ENCODE assay signal across 9 mouse cellular contexts in the genomic region with DNA sequence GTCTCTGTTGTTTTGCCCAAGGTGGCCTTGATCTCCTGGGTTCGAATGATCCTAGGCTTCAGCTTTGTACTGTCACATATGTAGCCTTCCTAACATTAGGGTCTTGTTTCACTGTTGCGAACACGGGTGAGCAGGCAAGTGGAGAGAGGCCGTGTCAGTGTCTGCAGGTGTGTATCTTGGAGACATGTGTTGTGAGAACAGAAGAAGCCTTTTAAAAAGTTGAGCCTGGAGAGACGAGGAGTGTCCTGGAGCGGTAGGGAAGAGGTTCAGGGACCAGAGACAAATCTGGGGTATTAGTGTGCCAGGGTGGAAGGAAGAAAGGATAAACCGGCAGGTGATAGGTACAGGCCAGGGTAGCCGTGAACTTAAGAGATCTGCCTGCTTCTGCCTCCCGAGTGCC. TPM values are rescaled to one million over a fixed set of nuclear protein-coding genes. Genes with fewer than 3 reads are reported as not detected.
DNase-seq lines count a peak whose midpoint lies in the region; ATAC-seq and TF ChIP-seq lines count a peak whose summit lies in the region.
"Had no signal": no experiment of that assay in that cellular context is flagged by ENCODE, and none has a peak within 500 bp of the region (broad histone marks: within the 10 kb centered on the region; RNA-seq: fewer than 3 reads in every experiment).

No protein-coding gene starts in this region.

- no peak for ATAC-seq in embryonic facial prominence, embryonic 15.5 days (ENCODE audit: insufficient number of reproducible peaks, low FRiP score, low TSS enrichment, low read depth)
- ATAC-seq in intestine, postnatal 0 days, result no peak

- TF ChIP-seq POLR2A in kidney, adult 2 months (IDR thresholded peaks at IDR 0.05; ENCODE audit: low read depth, low read length), result no peak
- no peak for TF ChIP-seq POLR2A in olfactory bulb, adult 2 months (IDR thresholded peaks at IDR 0.05; ENCODE audit: insufficient read depth, low read depth, low read length)

- H3K4me1 ChIP-seq in kidney, adult 2 months (ENCODE audit: control insufficient read depth, insufficient read depth, low read length), result peaks cover 18% of the 10 kb centered on the region
- H3K4me1 ChIP-seq in E14TG2a.4 (replicated peaks; ENCODE audit: low read depth, low read length), result peaks cover 82% of the 10 kb centered on the region
- peaks cover 42% of the 10 kb centered on the region for H3K4me1 ChIP-seq in embryonic facial prominence, embryonic 15.5 days
- peaks cover 8% of the 10 kb centered on the region for H3K4me1 ChIP-seq in intestine, postnatal 0 days (replicated peaks; ENCODE audit: control insufficient read depth, insufficient read depth, low read length)
- H3K4me1 ChIP-seq in olfactory bulb, adult 2 months (ENCODE audit: control insufficient read depth, insufficient read depth, low read length), result peaks cover 30% of the 10 kb centered on the region

- no peak for TF ChIP-seq CTCF in kidney, adult 2 months (conservative IDR thresholded peaks at IDR 0.05; ENCODE audit: insufficient read depth, insufficient read length, low read depth, low read length)
- no peak for TF ChIP-seq CTCF in E14TG2a.4 (conservative IDR thresholded peaks at IDR 0.05; ENCODE audit: low read length)
- no peak for TF ChIP-seq CTCF in intestine, postnatal 0 days (IDR thresholded peaks at IDR 0.05; ENCODE audit: low read depth)
- TF ChIP-seq CTCF in olfactory bulb, adult 2 months (IDR thresholded peaks at IDR 0.05; ENCODE audit: insufficient read depth, low read depth, low read length), result no peak

- no peak overlapping the region for H3K27ac ChIP-seq in kidney, adult 2 months (ENCODE audit: insufficient read depth, low read depth, low read length)
- H3K27ac ChIP-seq in embryonic facial prominence, embryonic 15.5 days (replicated peaks), result no peak overlapping the region
- H3K27ac ChIP-seq in intestine, postnatal 0 days (ENCODE audit: low read depth, low read length), result no peak overlapping the region
- H3K27ac ChIP-seq in olfactory bulb, adult 2 months (ENCODE audit: insufficient read depth, low read depth, low read length), result no peak overlapping the region

- no peaks in the 10 kb centered on the region; the same call in 1 of the 2 replicates for H3K36me3 ChIP-seq in kidney, adult 2 months (ENCODE audit: control insufficient read depth, insufficient read depth, low read length)
- peaks cover 45% of the 10 kb centered on the region for H3K36me3 ChIP-seq in E14TG2a.4 (ENCODE audit: insufficient read depth, low read length)
- H3K36me3 ChIP-seq in embryonic facial prominence, embryonic 15.5 days, result peaks cover 26% of the 10 kb centered on the region
- H3K36me3 ChIP-seq in intestine, postnatal 0 days (ENCODE audit: control insufficient read depth, insufficient read depth), result peaks cover 35% of the 10 kb centered on the region

- no peaks in the 10 kb centered on the region for H3K27me3 ChIP-seq in kidney, adult 2 months (replicated peaks; ENCODE audit: control insufficient read depth, insufficient read depth, low read length)
- H3K27me3 ChIP-seq in E14TG2a.4 (ENCODE audit: insufficient read depth, low read length), result no peaks in the 10 kb centered on the region
- no peaks in the 10 kb centered on the region for H3K27me3 ChIP-seq in embryonic facial prominence, embryonic 15.5 days
- H3K27me3 ChIP-seq in intestine, postnatal 0 days (replicated peaks; ENCODE audit: control insufficient read depth, insufficient read depth, low read length), result no peaks in the 10 kb centered on the region

- DNase-seq in kidney, adult 2 months, result no peak
- no peak for DNase-seq in kidney, postnatal 4 days
- DNase-seq in thymus, postnatal 10 days (ENCODE audit: low spot score in 2 of 2), result no peak
- DNase-seq in layer of hippocampus, postnatal 36 days, result no peak

- H3K4me2 ChIP-seq in embryonic facial prominence, embryonic 15.5 days (replicated peaks), result peak overlapping the region; percentile 88
- H3K4me2 ChIP-seq in intestine, postnatal 0 days (replicated peaks; ENCODE audit: low read depth), result peak overlapping the region; percentile 85

- WGBS in kidney, adult 2 months, result 70% methylated on average over 9 of the region's 9 CpGs
- 76% methylated on average over 9 of the region's 9 CpGs for WGBS in embryonic facial prominence, embryonic 15.5 days
- 70% methylated on average over 9 of the region's 9 CpGs for WGBS in intestine, postnatal 0 days
- 81% methylated on average over 9 of the region's 9 CpGs for WGBS in olfactory bulb, adult 2 months

- H3K9me3 ChIP-seq in E14TG2a.4 (ENCODE audit: low read length), result no peaks in the 10 kb centered on the region
- no peaks in the 10 kb centered on the region for H3K9me3 ChIP-seq in embryonic facial prominence, embryonic 15.5 days (replicated peaks)
- no peaks in the 10 kb centered on the region for H3K9me3 ChIP-seq in intestine, postnatal 0 days (ENCODE audit: control insufficient read depth)

- H3K9ac ChIP-seq in embryonic facial prominence, embryonic 15.5 days, result peak overlapping the region; percentile 66
- H3K9ac ChIP-seq in intestine, postnatal 0 days (ENCODE audit: low read depth, low read length), result 0 out of 2 replicates have a peak overlapping the region, but pooled peaks have one; percentile 55

- H3K4me3 ChIP-seq in kidney, adult 2 months (ENCODE audit: insufficient read depth, low read depth, low read length), result peak overlapping the region; percentile 54
- peak overlapping the region; percentile 89 for H3K4me3 ChIP-seq in E14TG2a.4 (replicated peaks; ENCODE audit: low read length)
- peak overlapping the region; percentile 81 for H3K4me3 ChIP-seq in embryonic facial prominence, embryonic 15.5 days (replicated peaks)
- H3K4me3 ChIP-seq in intestine, postnatal 0 days (ENCODE audit: low read depth, low read length), result peak overlapping the region; percentile 58
- peak overlapping the region; percentile 56 for H3K4me3 ChIP-seq in olfactory bulb, adult 2 months (ENCODE audit: insufficient read depth, low read depth, low read length)

RNA-seq across cellular contexts. Expression of gene Parp3, which starts 1.4 kb away (rescaled TPM):
- 25.8 and 31.9 TPM in 2 replicates for polyA plus RNA-seq in kidney, adult 2 months (2012; rRNA removed)
- 6.8 and 8.5 TPM in 2 replicates for polyA plus RNA-seq in embryonic facial prominence, embryonic 15.5 days (2015; fragmentation: Nextera tagmentation; extraction: Ambion mirVana)
- polyA plus RNA-seq in intestine, postnatal 0 days (2015; fragmentation: Nextera tagmentation; extraction: Ambion mirVana), result 2.5 and 3.8 TPM in 2 replicates
- not detected in 2 replicates for polyA plus RNA-seq in olfactory bulb, adult 2 months (2012; ENCODE audit: insufficient read depth, insufficient read length, low replicate concordance, missing spikeins)
- 1 to 10 TPM; 3.1 to 3.2 TPM for total RNA-seq in layer of hippocampus, postnatal 36 days (2021)

RNA-seq across cellular contexts. Expression of gene Rrp9, which starts 2.3 kb away (rescaled TPM):
- polyA plus RNA-seq in kidney, adult 2 months (2012; rRNA removed), result 17.5 and 20.7 TPM in 2 replicates
- polyA plus RNA-seq in embryonic facial prominence, embryonic 15.5 days (2015; fragmentation: Nextera tagmentation; extraction: Ambion mirVana), result 44.2 and 44.9 TPM in 2 replicates
- polyA plus RNA-seq in intestine, postnatal 0 days (2015; fragmentation: Nextera tagmentation; extraction: Ambion mirVana), result 17.7 and 19.4 TPM in 2 replicates
- polyA plus RNA-seq in olfactory bulb, adult 2 months (2012; ENCODE audit: insufficient read depth, insufficient read length, low replicate concordance, missing spikeins), result not detected in 2 replicates
- 10 to 100 TPM; 35.0 to 38.1 TPM for total RNA-seq in layer of hippocampus, postnatal 36 days (2021)

RNA-seq across cellular contexts. Expression of gene Gpr62, which starts 12.4 kb away (rescaled TPM):
- 0.07 TPM in 1 of 2 replicates, not detected in the other for polyA plus RNA-seq in kidney, adult 2 months (2012; rRNA removed)
- 0.57 and 0.64 TPM in 2 replicates for polyA plus RNA-seq in embryonic facial prominence, embryonic 15.5 days (2015; fragmentation: Nextera tagmentation; extraction: Ambion mirVana)
- polyA plus RNA-seq in intestine, postnatal 0 days (2015; fragmentation: Nextera tagmentation; extraction: Ambion mirVana), result 0.17 and 0.26 TPM in 2 replicates
- polyA plus RNA-seq in olfactory bulb, adult 2 months (2012; ENCODE audit: insufficient read depth, insufficient read length, low replicate concordance, missing spikeins), result not detected in 2 replicates
- 10 to 100 TPM in 1 of 2 experiments, 1 to 10 TPM in 1; 9.2 to 10.4 TPM for total RNA-seq in layer of hippocampus, postnatal 36 days (2021)
- total RNA-seq: hematopoietic stem cell, adult 5-6 weeks had no signal

RNA-seq across cellular contexts. Expression of gene Iqcf1, which starts 21.7 kb away (rescaled TPM):
- not detected in 2 replicates for polyA plus RNA-seq in kidney, adult 2 months (2012; rRNA removed)
- polyA plus RNA-seq in embryonic facial prominence, embryonic 15.5 days (2015; fragmentation: Nextera tagmentation; extraction: Ambion mirVana), result not detected in 2 replicates
- not detected in 2 replicates for polyA plus RNA-seq in intestine, postnatal 0 days (2015; fragmentation: Nextera tagmentation; extraction: Ambion mirVana)
- not detected in 2 replicates for polyA plus RNA-seq in olfactory bulb, adult 2 months (2012; ENCODE audit: insufficient read depth, insufficient read length, low replicate concordance, missing spikeins)
- total RNA-seq in layer of hippocampus, postnatal 36 days (2021), result not detected
- total RNA-seq: hematopoietic stem cell, adult 5-6 weeks had no signal

RNA-seq across cellular contexts. Expression of gene Pcbp4, which starts 25.0 kb away (rescaled TPM):
- polyA plus RNA-seq in kidney, adult 2 months (2012; rRNA removed), result 90.3 and 115 TPM in 2 replicates
- 115 and 117 TPM in 2 replicates for polyA plus RNA-seq in embryonic facial prominence, embryonic 15.5 days (2015; fragmentation: Nextera tagmentation; extraction: Ambion mirVana)
- 13.8 and 15.7 TPM in 2 replicates for polyA plus RNA-seq in intestine, postnatal 0 days (2015; fragmentation: Nextera tagmentation; extraction: Ambion mirVana)
- not detected in 2 replicates for polyA plus RNA-seq in olfactory bulb, adult 2 months (2012; ENCODE audit: insufficient read depth, insufficient read length, low replicate concordance, missing spikeins)
- 100 to 1,000 TPM; 175 to 176 TPM for total RNA-seq in layer of hippocampus, postnatal 36 days (2021)
